Mouse (Mus musculus): Measurements from ENCODE around the gene Cygb.

DNA sequence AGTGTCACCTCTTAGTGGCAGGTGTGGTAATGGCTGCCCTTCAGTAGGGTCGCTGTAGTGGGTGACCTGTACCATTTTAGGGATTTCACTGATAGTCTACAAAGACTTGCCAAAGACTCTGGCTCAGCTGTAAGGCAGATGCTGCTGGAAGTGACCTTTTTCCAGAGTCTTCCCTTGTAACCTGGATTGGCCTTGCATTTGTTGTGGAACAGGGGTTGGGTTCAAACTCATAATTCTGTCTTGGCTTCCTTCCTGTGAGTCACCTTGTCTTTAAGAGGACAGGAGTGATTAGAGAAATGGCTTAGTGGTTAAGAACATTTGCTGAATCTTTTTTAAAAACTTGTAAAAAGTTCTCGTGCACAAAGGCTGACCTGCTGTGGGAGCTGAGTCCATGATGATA, 19.3 kb upstream of the Cygb start:
- TF ChIP-seq CTCF (IDR thresholded peaks at IDR 0.05; ENCODE audit: low read depth) (no peak), EP300 (IDR thresholded peaks at IDR 0.05; ENCODE audit: low read depth) (no peak)

All from heart, postnatal 0 days (tissue).